Mouse (Mus musculus) intestine, embryonic 15.5 days (tissue): ENCODE results near the gene Setd7. TPM values are rescaled to one million over a fixed set of nuclear protein-coding genes. Genes with fewer than 3 reads are reported as not detected.
A peak's percentile ranks its signal among the peaks of the same experiment; 100 is the strongest.
"Not testable (repeated sequence)": the region's sequence is repeated elsewhere in the genome, so short reads cannot be mapped to it uniquely, and the experiment has no call there.

ENCODE experiments used
- ATAC-seq: fragments of 200-750 bp; cut with Nextera tagmentation; 2 replicates; pipeline ENCODE4 v1.8.0; 2017; ENCODE audit warnings: moderate TSS enrichment, moderate library complexity
- H3K27ac ChIP-seq: fragments of 300-500 bp; sonication (generic); 2 replicates; pipeline ENCODE4 v1.5.1; 2015; ENCODE audit warnings: mild to moderate bottlenecking, inconsistent platforms
- H3K27me3 ChIP-seq: fragments of 300-500 bp; sonication (generic); replicated peaks from 2 replicates; pipeline ENCODE4 v1.6.1; 2015; ENCODE audit warnings: inconsistent platforms
- H3K36me3 ChIP-seq: fragments of 300-500 bp; sonication (generic); 2 replicates; pipeline ENCODE4 v1.6.1; 2015; ENCODE audit warnings: inconsistent platforms
- H3K4me1 ChIP-seq: fragments of 300-500 bp; sonication (generic); replicated peaks from 2 replicates; pipeline ENCODE4 v1.6.1; 2015; ENCODE audit warnings: inconsistent platforms
- H3K4me2 ChIP-seq: fragments of 300-500 bp; sonication (generic); replicated peaks from 2 replicates; pipeline ENCODE4 v1.6.1; 2015; ENCODE audit warnings: mild to moderate bottlenecking, inconsistent platforms
- H3K4me3 ChIP-seq: fragments of 300-500 bp; sonication (generic); replicated peaks from 2 replicates; pipeline ENCODE4 v1.5.1; 2015; ENCODE audit warnings: inconsistent platforms
- H3K9ac ChIP-seq: fragments of 300-500 bp; sonication (generic); 2 replicates; pipeline ENCODE4 v1.6.1; 2015; ENCODE audit warnings: inconsistent platforms
- H3K9me3 ChIP-seq: fragments of 300-500 bp; sonication (generic); 2 replicates; pipeline ENCODE4 v1.6.1; 2016; ENCODE audit warnings: inconsistent platforms
- WGBS: fragments of 180-500 bp; shearing (Covaris S2); methylation state at CpG from one replicate; pipeline ENCODE4 v1.1.7; 2015; 5-methylcytosine and 5-hydroxymethylcytosine counted together
- polyA plus RNA-seq: library from polyadenylated mRNA; unstranded; fragments of >200 nt; fragmentation: Nextera tagmentation; extraction: Ambion mirVana; gene quantifications from 2 replicates; pipeline ENCODE4 v1.2.1, GENCODE M21; 2015

The Setd7 gene
- polyA plus RNA-seq, 1 experiment from 2014 or later: 2.4 TPM

DNA sequence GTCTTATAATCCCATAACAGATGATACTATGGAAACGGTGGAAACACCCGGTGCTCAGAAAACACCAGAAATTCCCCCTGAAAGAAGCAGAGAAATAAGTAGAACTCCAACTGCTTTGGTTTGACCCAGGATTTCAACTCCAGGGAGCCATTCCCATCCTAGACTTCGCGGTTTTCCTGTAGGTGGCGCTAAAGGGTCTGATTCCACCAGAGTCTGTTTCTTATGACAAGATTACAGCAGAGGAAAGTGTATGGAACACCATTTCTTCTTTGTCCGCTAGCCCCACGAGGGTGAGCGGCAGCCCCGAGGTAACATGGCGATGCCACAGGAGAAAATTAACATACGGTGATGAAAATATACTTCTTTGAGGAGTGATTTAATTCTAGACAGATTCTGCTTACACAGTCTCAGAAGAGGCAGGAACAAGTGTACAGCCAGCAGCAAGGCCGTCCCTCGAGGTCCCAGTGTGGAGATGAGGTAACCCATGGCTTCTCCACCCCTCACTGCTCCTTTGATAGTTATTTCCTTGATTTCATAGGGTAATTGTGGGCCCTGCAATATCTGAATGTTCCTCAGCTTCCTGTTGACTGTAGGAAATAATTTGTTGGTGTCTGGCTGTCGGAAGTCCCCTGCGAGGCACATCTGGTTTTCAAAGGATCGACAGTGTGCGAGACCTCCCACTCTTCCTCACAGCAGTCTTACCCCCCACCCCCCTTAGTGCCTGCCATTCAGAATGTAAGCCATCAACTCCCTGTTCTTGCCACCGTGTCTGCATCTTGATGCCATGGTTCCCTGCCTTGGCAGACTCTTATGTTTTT, 23.1 kb upstream of the Setd7 start:
- no peaks in the 10 kb centered on the region for H3K27me3 ChIP-seq
- no peak overlapping the region for H3K4me2 ChIP-seq
- H3K27ac ChIP-seq: no peak overlapping the region
- no peaks in the 10 kb centered on the region for H3K9me3 ChIP-seq
- no peak overlapping the region for H3K4me3 ChIP-seq
- 29% methylated on average over 18 of the region's 18 CpGs for WGBS
- peak; percentile 72 for ATAC-seq
- H3K4me1 ChIP-seq: no peaks in the 10 kb centered on the region
- H3K36me3 ChIP-seq: no peaks in the 10 kb centered on the region
- H3K9ac ChIP-seq: no peak overlapping the region

DNA sequence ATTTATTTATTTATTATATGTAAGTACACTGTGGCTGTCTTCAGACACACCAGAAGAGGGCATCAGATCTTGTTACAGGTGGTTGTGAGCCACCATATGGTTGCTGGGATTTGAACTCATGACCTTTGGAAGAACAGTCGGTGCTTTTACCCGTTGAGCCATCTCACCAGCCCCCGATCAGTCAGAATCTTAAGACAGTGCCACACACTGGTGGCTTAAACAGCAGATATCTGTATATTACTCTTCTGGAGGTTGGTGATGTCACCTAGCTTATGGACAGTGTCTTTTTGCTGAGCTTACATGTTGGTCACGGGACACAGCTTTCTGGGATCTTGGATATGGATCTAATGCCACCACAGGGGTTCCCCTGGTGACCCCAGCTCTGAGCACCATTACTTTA, 18.6 kb upstream of the Setd7 start:
- not testable (repeated sequence) for H3K27me3 ChIP-seq, H3K4me1 ChIP-seq, H3K9ac ChIP-seq, H3K9me3 ChIP-seq, ATAC-seq, H3K4me3 ChIP-seq, H3K4me2 ChIP-seq, H3K36me3 ChIP-seq, H3K27ac ChIP-seq
- WGBS: 73% methylated on average over 4 of the region's 4 CpGs

DNA sequence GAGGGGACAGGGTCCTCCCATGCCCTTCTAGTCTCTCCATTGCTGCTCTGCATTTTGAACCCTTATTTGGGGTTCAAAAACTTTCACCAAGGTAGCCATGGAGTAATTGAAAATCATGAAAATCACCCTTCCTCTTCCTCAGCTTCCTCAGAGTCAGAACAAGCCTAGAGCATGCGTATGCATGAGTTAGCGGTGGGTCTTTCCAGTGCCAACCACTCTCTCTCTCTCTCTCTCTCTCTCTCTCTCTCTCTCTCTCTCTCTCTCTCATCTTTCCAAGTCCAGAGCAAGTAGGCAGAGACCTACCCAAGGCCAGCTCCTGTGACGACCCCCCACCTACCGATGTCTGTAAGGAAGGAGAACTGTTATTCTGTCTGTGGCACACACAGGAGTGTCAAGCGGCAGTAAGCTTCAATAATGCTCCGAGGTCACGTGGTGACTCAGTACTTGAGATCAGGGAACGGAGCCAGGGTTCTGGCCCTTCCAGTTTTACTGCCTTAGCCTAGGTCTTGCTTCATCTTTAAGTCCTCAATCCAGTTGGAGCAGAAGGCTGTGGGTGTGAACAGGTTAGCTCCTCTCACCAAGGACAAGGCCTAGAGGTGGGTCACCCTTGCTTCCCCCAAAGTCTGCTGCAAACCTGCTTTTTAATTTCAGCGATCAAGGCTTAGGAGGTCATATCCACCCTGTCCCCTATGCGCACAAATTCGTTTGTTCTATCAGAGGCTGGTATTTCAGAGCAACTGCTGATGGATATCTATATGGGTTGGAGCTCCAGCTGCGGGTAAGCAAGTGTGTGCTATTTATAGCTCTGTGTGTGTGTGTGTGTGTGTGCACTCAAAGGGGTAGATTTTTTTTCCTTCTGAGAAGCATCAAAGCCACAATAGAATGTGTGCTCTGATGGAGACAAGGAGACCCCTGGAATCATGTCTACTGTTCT, 17.4 kb upstream of the Setd7 start:
- 0 out of 2 replicates have a peak, but pooled peaks cover 5% of the 10 kb centered on the region for H3K4me1 ChIP-seq
- H3K9me3 ChIP-seq: no peaks in the 10 kb centered on the region
- H3K36me3 ChIP-seq: no peaks in the 10 kb centered on the region
- peak; percentile 93 for ATAC-seq
- H3K4me3 ChIP-seq: no peak overlapping the region
- H3K9ac ChIP-seq: no peak overlapping the region
- H3K27me3 ChIP-seq: no peaks in the 10 kb centered on the region
- H3K27ac ChIP-seq: 0 out of 2 replicates have a peak overlapping the region, but pooled peaks have one; percentile 27
- WGBS: 62% methylated on average over 12 of the region's 12 CpGs
- H3K4me2 ChIP-seq: no peak overlapping the region

DNA sequence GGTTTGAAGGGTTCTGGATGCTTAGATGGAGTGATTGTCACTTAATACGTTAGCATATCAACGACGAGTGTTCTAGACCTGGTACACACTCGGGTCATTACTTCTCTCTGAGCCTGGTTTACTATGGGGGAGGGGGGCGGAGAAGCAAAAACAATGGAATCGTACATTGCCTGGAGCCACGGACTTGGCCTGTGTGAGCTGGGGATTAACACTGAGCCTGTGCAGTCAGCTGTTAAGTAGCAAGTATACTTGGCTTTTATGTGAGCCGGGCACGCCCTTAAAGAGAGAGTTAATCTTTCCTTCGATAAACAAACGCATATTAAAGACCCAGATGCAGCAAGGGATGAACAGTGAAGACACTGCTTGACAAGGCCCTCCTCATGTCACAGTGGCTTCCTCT, 16.7 kb upstream of the Setd7 start:
- ATAC-seq: no peak
- H3K36me3 ChIP-seq: no peaks in the 10 kb centered on the region
- no peak overlapping the region for H3K4me2 ChIP-seq
- no peaks in the 10 kb centered on the region for H3K27me3 ChIP-seq
- H3K9me3 ChIP-seq: no peaks in the 10 kb centered on the region
- H3K27ac ChIP-seq: no peak overlapping the region
- WGBS: 69% methylated on average over 11 of the region's 11 CpGs
- H3K4me1 ChIP-seq: 0 out of 2 replicates have a peak, but pooled peaks cover 5% of the 10 kb centered on the region
- H3K9ac ChIP-seq: no peak overlapping the region
- H3K4me3 ChIP-seq: no peak overlapping the region

DNA sequence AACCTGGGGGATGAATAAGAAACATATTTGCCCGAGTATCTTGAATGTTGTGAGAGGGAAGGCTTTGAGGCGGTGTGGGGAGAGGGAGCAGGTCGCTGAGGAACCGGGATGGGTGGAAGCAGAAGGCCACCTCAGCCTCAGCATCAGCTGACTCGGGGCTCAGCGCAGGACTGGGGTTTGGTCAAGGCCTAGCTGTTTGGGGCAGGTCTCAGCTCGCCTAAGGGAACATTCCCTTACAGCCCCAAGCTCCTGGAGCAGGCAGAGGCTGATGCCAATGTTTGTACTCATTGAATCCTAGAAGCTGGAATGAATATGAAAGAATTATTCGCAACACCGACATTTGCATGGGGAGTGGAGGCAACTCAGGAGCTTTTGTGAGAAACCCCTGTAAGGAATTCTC, 13.2 kb upstream of the Setd7 start:
- Histone ChIP-seq H3K27ac (no peak overlapping the region), H3K9ac (no peak overlapping the region), H3K4me1 (0 out of 2 replicates have a peak, but pooled peaks cover 5% of the 10 kb centered on the region)

DNA sequence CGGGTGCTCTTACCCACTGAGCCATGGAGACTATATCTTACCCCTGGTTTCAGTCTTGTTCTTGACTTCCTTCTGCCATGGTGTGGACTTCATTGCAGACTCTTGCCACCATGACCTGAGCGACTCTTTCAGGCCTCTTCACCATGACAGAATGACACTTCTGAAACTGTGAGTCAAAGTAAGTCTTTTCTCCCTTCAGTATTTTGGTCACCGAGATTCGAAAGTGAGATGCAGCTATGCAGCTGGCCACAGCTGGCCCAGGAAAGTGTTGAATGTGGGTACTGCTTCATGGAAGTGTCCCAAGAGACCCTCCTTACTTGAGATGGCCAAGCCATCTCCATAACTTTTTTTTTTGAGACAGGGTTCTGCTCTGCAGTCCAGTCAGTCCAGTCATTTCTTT, 9.5 kb upstream of the Setd7 start:
- H3K9me3 ChIP-seq: no peaks in the 10 kb centered on the region
- H3K36me3 ChIP-seq: no peaks in the 10 kb centered on the region
- no peaks in the 10 kb centered on the region for H3K27me3 ChIP-seq
- WGBS: 92% methylated on average over 4 of the region's 4 CpGs
- no peak overlapping the region for H3K27ac ChIP-seq
- H3K4me1 ChIP-seq: no peaks in the 10 kb centered on the region
- H3K4me2 ChIP-seq: no peak overlapping the region
- no peak overlapping the region for H3K4me3 ChIP-seq
- no peak for ATAC-seq
- H3K9ac ChIP-seq: no peak overlapping the region

More for the DNA sequence above, 13.2 kb upstream of the Setd7 start:
- Histone ChIP-seq H3K27me3 (no peaks in the 10 kb centered on the region), H3K4me3 (no peak overlapping the region), H3K9me3 (no peaks in the 10 kb centered on the region), H3K4me2 (no peak overlapping the region), H3K36me3 (no peaks in the 10 kb centered on the region)
- ATAC-seq: no peak
- WGBS: 81% methylated on average over 9 of the region's 9 CpGs

DNA sequence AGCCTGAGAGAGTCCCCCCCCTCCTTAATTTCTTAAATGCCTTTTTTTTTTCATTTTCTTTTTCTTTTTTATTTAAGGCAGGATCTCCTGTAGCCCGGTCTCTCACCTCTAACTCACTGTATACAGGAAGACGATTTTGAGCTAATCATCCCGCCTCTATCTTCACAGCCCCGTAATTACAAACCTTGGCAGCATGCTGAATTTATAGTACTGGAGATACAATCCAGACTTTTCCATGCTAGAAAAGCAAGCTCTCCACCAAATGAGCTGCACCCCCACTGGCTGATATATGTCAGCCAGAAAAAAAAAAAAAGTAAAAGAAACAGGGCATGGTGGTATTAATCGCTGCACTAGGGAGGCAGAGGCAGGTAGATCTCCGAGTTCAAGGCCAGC, 1.3 kb upstream of the Setd7 start:
- Histone ChIP-seq H3K4me1 (peaks cover 12% of the 10 kb centered on the region; the same call in 1 of the 2 replicates), H3K27ac (no peak overlapping the region), H3K9ac (no peak overlapping the region), H3K27me3 (no peaks in the 10 kb centered on the region), H3K4me2 (peak overlapping the region; percentile 99), H3K4me3 (no peak overlapping the region), H3K9me3 (no peaks in the 10 kb centered on the region), H3K36me3 (no peaks in the 10 kb centered on the region)
- WGBS: 62% methylated on average over 6 of the region's 6 CpGs
- no peak for ATAC-seq

DNA sequence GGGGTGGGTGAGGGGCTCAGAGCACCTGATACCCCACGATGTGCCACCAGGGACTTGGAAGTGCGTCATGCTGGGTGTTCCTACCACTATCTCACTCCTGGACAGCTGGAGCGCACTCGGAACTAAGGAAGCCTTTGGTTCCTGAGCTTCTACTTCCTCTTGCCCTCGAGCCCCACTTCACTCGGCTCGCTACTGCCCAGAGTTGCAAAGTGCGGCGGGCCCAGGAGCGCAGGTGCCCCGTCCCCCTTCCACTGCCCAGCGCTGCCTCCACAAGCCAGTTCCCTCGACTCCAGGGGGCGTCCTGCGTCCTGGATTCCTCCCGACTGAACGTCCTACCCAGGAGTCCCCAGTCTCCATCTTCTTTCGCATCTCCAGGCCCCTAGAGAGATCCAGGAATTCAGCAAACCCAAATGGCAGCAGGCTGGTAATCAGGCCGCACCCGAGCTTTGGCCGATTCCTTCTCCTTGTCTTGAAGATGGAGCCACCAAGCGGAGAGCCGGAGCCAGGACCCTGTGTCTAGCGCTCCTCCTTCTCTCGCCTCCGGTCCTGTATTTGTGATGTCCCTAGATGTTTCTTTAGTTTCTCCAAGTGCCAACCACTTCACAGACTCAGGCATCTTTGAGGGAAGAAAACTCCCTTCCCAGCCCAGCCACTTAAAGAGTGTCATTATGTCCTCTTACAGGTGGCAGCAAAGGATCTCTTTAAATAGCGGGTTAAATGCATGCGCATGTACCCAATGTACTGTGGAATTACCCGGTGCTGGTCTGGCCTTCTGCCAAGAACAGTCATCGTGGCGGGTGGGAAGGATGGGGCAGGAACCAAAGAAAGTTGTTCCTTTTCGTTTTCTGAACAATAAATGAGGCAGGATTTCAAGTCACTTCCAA, 672 bp upstream of the Setd7 start:
- Histone ChIP-seq H3K9me3 (no peaks in the 10 kb centered on the region), H3K4me1 (peaks cover 12% of the 10 kb centered on the region; the same call in 1 of the 2 replicates), H3K27ac (peak overlapping the region; percentile 96), H3K4me2 (peak overlapping the region; percentile 99), H3K27me3 (no peaks in the 10 kb centered on the region), H3K4me3 (peak overlapping the region; percentile 89), H3K36me3 (no peaks in the 10 kb centered on the region), H3K9ac (peak overlapping the region; percentile 92)
- peak; percentile 57 for ATAC-seq
- 2% methylated on average over 32 of the region's 32 CpGs for WGBS

DNA sequence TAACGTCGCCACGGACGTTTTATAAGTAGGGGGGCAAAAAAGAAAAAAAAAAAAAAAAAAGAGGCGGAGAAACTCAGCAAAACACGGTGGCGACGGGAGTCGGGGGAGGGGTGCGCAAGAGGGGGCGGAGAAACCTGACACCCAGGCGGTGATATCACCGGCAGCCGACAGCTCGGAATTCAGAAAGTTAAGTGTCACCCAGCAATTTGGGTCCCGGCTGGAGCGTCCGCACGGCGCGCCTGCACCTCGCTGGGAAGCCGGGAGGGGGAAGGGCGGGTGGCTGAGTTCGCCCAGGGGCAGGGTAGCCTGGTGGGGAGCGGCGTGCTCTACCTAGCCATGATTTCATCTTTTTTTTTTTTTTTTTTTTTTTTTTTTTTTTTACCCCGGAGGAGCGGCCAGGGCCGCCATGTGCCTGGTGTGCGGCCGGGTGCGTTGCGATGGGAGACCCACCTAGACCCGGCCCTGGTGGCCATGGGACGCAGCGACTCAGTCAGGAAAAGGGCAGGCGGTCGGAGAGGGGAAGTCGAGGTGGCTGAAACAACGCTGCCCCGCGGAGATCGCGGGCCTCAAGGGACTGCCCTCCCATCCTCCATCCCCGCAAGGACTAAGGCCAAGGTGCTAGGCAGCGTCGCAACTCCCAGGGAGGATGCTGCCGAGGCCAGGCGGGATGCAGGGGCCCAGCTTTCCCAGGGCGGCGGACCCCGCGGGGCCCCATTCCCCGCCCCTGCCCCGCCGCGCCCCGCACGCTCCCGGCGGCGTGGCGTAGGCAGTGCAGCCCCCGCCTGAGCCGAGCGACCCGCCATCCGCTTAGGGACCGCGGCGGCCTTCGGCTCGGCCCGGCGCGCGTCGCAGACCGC, 857 bp downstream of the Setd7 start:
- H3K4me3 ChIP-seq: peak overlapping the region; percentile 89
- H3K27ac ChIP-seq: peak overlapping the region; percentile 96
- no peaks in the 10 kb centered on the region for H3K36me3 ChIP-seq
- under 1% methylated on average over 70 of the region's 80 CpGs for WGBS
- no peaks in the 10 kb centered on the region for H3K9me3 ChIP-seq
- peak; percentile 72 for ATAC-seq
- peaks cover 12% of the 10 kb centered on the region; the same call in 1 of the 2 replicates for H3K4me1 ChIP-seq
- no peaks in the 10 kb centered on the region for H3K27me3 ChIP-seq
- H3K9ac ChIP-seq: peak overlapping the region; percentile 92
- peak overlapping the region; percentile 99 for H3K4me2 ChIP-seq

DNA sequence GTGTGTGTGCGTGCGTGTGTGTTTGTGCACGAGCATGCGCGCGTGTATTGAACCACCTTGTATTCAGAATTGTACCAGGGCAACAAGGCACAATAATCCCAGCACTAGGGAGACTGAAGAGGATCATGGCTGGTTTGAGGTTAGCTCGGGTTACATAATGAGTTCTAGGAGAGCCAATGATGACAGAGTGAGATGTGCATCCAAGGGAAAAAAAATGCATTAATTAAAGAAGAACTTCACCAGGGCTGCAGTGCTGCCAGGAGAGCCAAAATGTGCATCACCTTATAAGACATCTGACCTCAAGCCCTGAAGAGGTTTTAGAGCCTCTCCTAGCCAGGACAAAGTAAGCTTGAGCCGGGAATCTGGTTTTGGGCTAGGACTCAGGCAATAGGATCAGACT, 5.1 kb downstream of the Setd7 start:
- H3K4me1 ChIP-seq: peaks cover 20% of the 10 kb centered on the region
- no peak for ATAC-seq
- no peaks in the 10 kb centered on the region for H3K27me3 ChIP-seq
- no peak overlapping the region for H3K4me3 ChIP-seq
- no peak overlapping the region for H3K27ac ChIP-seq
- H3K9me3 ChIP-seq: no peaks in the 10 kb centered on the region
- H3K9ac ChIP-seq: no peak overlapping the region
- WGBS: 79% methylated on average over 8 of the region's 8 CpGs
- no peaks in the 10 kb centered on the region for H3K36me3 ChIP-seq
- no peak overlapping the region for H3K4me2 ChIP-seq

DNA sequence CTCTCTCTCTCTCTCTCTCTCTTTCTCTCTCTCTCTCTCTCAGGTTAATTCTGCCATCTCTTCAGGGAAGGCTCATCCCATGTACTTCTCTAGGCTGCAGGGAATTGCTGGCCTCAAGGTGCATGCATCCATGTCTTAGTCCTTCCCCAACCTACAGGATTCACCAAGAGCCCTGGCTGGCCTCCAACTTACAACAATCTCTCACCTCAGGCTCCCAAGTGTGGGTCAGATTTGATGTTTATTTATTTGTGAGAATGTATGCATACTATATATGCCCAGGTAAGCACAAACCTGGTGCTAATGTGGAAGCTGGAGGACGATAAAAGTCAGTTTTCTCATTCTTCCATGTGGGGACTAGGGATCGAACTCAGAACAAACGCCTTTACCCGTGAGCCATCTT, 5.8 kb downstream of the Setd7 start:
- no peak overlapping the region for H3K4me2 ChIP-seq
- H3K9ac ChIP-seq: no peak overlapping the region
- H3K27me3 ChIP-seq: no peaks in the 10 kb centered on the region
- H3K4me1 ChIP-seq: peaks cover 20% of the 10 kb centered on the region
- no peak overlapping the region for H3K27ac ChIP-seq
- H3K9me3 ChIP-seq: no peaks in the 10 kb centered on the region
- no peak overlapping the region for H3K4me3 ChIP-seq
- WGBS: 87% methylated on average over 4 of the region's 4 CpGs
- no peaks in the 10 kb centered on the region for H3K36me3 ChIP-seq
- ATAC-seq: no peak
